Mouse (Mus musculus): ENCODE measurements around the gene Sumf1.

Sumf1 gene

GRCm38 (mm10) chr6:108145941-108146588, 39.3 kb downstream of the Sumf1 start:
- DNase-seq: no peak

GRCm38 (mm10) chr6:108145241-108145640, 40.1 kb downstream of the Sumf1 start:
- no peak for DNase-seq

DNA sequence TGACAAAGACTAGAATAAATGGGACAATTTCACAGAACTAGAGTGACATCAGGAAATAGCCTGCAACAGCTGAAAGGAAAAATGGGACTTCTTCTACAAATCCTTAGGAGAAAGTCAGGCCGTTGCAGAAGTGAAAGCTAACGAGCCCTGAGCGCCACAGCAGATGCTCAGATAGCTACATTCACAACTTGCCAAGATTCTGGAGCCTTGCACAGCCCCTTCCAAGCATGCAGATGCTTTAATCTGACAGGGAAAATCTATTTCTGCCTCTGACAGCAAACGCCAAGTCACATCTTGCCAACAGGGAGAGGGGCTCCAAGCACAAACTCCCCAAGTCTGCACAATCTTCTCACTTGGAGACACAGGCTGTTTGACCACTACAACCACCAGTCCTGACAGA, 42.6 kb downstream of the Sumf1 start:
- DNase-seq: no peak

GRCm38 (mm10) chr6:108140722-108141490, 44.5 kb downstream of the Sumf1 start:
- DNase-seq: no peak

GRCm38 (mm10) chr6:108137031-108137430, 48.4 kb downstream of the Sumf1 start:
- no peak for DNase-seq

- no peak for DNase-seq
These were observed 49.1 kb downstream of the Sumf1 start for GRCm38 (mm10) chr6:108136286-108136685.

GRCm38 (mm10) chr6:108132268-108132935, 53.0 kb downstream of the Sumf1 start:
- DNase-seq: no peak

DNA sequence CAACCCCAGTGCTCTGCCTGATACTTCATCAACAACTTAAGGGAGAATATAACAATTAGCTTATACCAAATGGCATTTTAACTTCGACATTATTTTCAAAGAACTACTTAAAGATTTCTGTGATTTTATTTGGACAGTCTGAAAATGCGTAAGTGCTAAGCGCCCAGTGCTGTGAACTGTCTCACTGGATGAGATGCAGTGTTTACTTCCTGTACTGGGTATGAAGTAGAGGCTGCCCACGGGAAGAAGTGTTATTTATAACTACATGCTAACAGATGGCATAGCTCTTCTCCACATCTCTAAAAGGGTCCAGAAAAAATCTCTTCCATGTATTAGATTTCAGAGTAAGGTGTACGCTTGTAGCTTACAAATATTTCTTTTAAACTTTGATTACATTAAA, 54.7 kb downstream of the Sumf1 start:
- no peak for DNase-seq

DNA sequence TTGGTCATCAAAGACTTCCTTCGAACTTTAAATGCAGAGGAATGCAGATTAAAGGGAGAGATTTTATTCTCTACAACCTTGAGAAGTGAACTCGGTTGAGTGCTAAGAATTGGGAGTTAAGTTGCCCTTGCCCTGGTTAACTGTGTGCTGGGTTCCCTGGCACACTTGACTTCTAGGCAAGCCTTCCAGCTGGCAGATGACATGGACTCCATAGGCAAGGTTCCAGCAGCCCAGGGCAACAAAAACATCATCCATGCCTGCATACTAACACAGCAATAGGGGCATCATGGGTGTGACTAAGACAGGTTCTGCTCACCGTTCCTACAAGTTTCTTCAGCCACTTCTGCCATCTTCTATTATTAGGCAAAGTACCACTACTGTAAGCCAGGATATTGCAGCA, 58.8 kb downstream of the Sumf1 start:
- no peak for DNase-seq

- DNase-seq: no peak
These were observed 59.9 kb downstream of the Sumf1 start for GRCm38 (mm10) chr6:108125474-108125873.

DNA sequence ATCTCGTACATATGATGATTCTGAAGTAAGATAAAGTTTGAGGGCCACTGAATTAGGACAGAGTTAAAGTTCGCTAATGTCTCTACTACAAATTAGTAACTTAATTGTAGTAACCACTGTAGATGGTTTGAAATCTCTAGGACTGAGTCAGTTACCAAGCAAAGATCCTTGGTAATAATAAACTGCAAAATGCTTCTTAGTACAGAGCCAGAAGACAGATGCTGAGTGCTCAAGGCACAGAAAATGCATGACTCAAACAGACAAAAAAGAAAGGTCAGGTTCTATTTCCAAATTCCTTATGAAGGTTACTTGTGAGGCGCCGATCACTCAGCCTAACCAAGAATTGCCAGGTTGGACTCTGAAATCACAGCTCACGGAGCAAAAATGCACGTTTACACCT, 67.5 kb downstream of the Sumf1 start:
- DNase-seq: no peak

DNA sequence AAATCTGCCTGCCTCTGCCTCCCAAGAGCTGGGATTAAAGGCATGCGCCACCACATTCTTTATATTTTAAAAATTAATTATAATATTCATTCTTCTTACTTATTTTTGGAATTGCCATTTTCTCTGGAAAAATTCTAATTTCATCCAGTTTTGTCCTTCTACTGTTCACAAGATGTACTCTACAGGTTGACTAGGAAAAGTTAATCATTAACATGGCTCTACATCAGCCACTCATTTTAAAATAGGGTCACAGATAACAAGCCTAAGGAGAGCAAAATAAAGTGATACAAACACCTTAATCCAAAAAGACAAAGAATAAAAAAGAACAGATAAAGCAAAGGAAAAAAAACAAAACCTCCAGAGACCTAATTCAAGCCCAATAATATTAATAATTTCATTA, 70.4 kb downstream of the Sumf1 start:
- no peak for DNase-seq

GRCm38 (mm10) chr6:108111693-108112092, 73.7 kb downstream of the Sumf1 start:
- DNase-seq: no peak

GRCm38 (mm10) chr6:108110336-108110735, 75.0 kb downstream of the Sumf1 start:
- no peak for DNase-seq

DNA sequence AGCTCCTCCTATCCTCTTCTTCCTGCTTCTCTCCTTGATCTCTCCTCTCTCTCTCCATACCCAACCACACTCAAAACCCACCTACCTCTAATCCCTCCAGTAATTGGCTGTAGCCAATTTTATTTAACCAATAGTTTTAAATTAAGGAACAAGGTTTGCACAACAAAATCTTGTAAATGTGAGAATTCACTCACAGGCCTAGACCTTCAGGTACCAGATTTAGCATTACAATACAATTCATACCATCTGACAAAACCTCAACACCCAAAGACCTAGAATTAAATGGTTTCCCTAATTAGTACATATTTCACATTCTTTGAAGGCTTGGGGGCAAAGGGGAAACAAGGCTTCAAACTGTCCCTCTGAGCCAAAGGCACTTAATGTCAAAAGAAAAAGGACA, 78.0 kb downstream of the Sumf1 start:
- DNase-seq: no peak

DNA sequence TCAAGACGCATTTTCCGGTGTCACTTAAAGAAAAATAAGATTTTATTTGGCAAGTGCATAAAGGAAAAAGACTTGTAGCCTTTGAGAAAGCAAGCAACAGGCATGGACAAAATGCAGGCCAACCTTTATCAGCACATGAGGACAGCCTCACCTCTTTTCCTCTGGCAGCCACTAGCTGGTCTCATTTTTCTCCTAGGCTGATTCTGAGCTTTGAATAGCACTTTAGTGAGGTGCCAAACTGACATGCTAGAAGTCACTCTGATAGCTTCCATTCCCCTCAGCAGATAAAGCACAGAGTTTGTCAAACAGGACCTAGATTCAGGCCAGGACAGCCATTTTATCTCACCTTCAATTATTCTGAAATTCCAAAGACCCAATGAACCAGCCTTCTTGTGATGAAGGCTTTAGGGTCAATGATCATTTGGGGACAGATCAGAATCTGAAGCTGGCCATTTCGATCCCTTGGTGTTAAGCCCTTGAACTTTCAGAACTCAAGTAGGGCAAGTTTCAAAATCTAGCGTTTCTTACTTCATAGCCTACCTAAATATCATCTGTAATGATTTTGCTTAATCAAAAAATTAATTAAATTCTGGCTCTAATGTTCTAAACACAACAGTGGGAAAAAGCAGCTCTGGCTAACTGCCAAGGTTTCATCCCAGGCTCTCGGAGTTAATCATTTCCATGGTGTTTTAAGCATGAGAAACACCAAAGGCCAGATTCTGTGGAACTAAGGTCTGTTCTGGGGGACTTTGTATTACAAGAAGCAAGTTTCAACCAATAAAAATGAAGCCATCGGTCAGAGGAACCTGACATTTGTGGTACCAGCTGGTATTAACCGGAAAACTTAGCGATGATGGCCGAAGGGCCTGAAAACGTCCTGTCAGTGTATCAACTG, 83.2 kb downstream of the Sumf1 start:
- DNase-seq: no peak

GRCm38 (mm10) chr6:108098846-108099217, 86.5 kb downstream of the Sumf1 start:
- no peak for DNase-seq

- DNase-seq: peak; percentile 22 to 53
These were observed 87.1 kb downstream of the Sumf1 start for GRCm38 (mm10) chr6:108098171-108098845.

- no peak for DNase-seq
These were observed 89.9 kb downstream of the Sumf1 start for GRCm38 (mm10) chr6:108095445-108095844.

GRCm38 (mm10) chr6:108093449-108093848, 91.9 kb downstream of the Sumf1 start:
- DNase-seq: no peak

- DNase-seq: no peak
These were observed 92.7 kb downstream of the Sumf1 start for GRCm38 (mm10) chr6:108092646-108093045.

- DNase-seq: no peak
These were observed 94.1 kb downstream of the Sumf1 start for GRCm38 (mm10) chr6:108091296-108091695.
